Mouse (Mus musculus): ENCODE data around the gene Tnfrsf13b.
A peak's percentile ranks its signal among the peaks of the same experiment; 100 is the strongest.

Tnfrsf13b gene

GRCm38 (mm10) chr11:61126606-61127355, at the start of gene Tnfrsf13b:
Gene Tnfrsf13b, plus strand, starts transcription at chr11:61126755.
- no peak for DNase-seq (ENCODE audit: low spot score in 2 of 2)

DNA sequence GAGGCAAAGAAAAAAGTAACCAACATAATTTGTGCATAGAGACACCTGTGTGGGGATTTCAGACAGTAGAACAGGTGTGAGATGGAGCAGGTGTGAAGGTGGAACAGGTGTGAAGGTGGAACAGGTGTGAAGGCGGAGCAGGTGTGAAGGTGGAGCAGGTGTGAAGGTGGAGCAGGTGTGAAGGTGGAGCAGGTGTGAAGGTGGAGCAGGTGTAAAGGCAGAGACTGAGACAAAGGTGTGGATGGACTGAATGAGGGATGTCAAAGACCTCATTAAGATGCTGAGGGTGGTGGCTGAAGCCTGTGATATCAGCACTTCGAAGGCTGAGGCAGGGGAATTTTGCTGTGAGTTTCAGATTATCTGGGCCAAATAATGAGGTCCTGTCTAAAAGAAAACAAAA, 44.9 kb upstream of the Tnfrsf13b start:
- no peak for DNase-seq (ENCODE audit: low spot score in 2 of 2)

DNA sequence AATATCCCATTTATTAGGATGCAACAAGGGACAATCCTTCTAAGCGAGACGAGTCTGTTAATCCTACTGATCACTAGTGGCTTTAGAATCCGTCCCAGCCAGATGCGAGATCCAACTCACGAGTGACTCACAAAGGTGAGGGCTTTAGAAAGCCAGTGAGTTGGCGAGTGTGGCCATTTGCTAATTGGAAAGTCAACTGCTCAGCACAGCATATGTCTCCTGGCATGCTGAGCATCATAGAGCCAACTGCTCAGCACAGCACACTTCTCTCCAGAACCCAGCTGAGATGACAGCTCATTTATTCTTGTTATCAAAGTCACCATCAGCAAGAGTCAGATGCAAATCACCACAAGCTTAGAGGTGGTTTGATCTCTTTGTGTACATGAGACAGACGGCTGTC, 36.4 kb upstream of the Tnfrsf13b start:
- DNase-seq (ENCODE audit: low spot score in 2 of 2): no peak

GRCm38 (mm10) chr11:61091192-61091591, 35.4 kb upstream of the Tnfrsf13b start:
- DNase-seq (ENCODE audit: low spot score in 2 of 2): no peak

GRCm38 (mm10) chr11:61091642-61092262, 34.8 kb upstream of the Tnfrsf13b start:
- peak in 1 of 2 experiments; percentile 44 for DNase-seq (ENCODE audit: low spot score in 2 of 2)

DNA sequence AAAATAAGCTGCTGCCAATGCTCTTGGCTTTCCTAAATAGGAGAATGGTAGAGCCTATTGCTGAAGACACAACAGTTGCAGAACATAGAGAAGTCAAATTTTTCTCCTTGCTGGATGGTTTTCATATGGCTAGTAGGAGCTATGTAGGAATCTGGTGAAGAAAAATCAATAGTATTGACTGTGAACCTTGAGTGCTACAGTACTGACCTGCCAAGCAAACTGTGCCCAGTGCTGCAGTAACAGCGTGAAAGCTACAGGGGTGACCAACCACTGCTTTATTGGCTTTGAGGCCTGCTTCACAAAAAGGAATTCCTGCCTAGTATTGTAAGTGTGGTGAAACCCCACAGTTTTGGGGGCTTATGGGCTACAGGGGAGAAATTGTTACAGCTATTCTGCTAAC, 28.5 kb upstream of the Tnfrsf13b start:
- no peak for DNase-seq (ENCODE audit: low spot score in 2 of 2)

DNA sequence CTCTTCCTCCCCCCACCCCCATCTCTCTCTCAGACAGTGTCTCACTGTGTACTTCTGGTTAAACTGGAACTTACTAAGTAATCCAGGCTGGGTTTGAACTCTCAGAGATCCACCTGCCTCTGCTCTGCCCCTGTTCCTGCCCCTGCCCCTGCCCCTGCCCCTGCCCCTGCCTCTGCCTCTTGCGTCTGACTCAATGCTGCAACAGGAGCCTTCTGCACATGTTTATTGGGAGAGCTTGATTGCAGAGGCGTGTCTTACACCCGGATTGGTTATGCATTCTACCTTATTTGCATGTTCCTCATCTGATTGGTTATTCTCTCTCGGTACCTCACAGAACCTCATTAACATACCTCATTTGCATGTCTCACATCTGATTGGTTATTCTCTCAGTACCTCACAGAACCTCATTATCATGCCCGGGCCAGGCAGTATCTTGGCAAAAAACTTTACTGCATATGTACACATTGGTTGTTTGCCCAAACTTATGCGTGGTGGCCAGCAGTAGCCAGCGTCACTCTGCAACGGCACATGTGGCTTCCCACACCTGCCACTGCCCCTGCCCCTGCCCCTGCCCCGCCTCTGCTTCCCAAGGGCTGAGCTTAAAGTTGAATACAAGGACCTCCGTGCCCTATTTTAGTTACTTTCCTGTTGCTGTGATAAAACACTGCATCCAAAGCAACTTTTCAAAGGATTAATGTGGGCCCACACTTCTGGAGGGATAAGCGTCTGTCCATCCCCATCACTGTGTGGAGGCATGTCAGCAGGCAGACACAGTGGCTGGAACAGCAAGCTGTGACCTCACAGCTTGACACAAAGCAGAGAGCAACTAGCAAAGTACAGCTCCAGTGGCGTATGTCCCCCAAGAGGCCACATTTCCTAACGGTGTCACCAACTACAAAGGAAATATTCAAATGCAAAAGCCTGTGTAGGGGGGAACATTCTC, 23.9 kb upstream of the Tnfrsf13b start:
- no peak for DNase-seq (ENCODE audit: low spot score in 2 of 2)

GRCm38 (mm10) chr11:61104241-61104901, 22.2 kb upstream of the Tnfrsf13b start:
- peak; percentile 63 to 82 for DNase-seq (ENCODE audit: low spot score in 2 of 2)

GRCm38 (mm10) chr11:61108911-61109361, 17.6 kb upstream of the Tnfrsf13b start:
- DNase-seq (ENCODE audit: low spot score in 2 of 2): peak; percentile 18 to 31

- no peak for DNase-seq (ENCODE audit: low spot score in 2 of 2)
Measured at GRCm38 (mm10) chr11:61109707-61110106, 16.8 kb upstream of the Tnfrsf13b start.

GRCm38 (mm10) chr11:61110113-61110512, 16.4 kb upstream of the Tnfrsf13b start:
- no peak for DNase-seq (ENCODE audit: low spot score in 2 of 2)

GRCm38 (mm10) chr11:61110928-61111327, 15.6 kb upstream of the Tnfrsf13b start:
- DNase-seq (ENCODE audit: low spot score in 2 of 2): no peak

- DNase-seq (ENCODE audit: low spot score in 2 of 2): no peak
Measured at GRCm38 (mm10) chr11:61111472-61111871, 15.1 kb upstream of the Tnfrsf13b start.

- DNase-seq (ENCODE audit: low spot score in 2 of 2): peak in 1 of 2 experiments; percentile 22
Measured at GRCm38 (mm10) chr11:61112323-61112995, 14.1 kb upstream of the Tnfrsf13b start.

DNA sequence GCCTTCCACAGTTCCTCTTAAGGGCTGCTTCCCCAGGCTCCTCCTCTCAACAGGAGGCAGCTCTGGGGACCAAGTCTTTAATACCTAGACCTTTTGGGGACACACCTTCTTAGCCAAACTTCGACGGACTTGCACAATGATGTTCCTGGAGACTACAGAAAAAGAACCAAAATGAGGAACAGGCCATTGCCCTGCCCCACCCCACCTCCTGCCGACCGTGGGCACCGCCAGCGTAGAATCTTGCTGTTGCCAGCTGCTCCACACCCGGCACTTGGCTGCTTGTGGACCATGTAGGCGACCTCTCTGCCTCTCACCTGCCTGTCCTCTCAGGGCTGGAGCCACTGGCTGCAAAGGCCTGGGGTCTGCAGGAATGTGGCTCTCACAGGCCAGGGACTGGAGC, 10.3 kb upstream of the Tnfrsf13b start:
- peak in 1 of 2 experiments; percentile 35 for DNase-seq (ENCODE audit: low spot score in 2 of 2)

- no peak for DNase-seq (ENCODE audit: low spot score in 2 of 2)
Measured at GRCm38 (mm10) chr11:61119996-61120583, 6.5 kb upstream of the Tnfrsf13b start.

DNA sequence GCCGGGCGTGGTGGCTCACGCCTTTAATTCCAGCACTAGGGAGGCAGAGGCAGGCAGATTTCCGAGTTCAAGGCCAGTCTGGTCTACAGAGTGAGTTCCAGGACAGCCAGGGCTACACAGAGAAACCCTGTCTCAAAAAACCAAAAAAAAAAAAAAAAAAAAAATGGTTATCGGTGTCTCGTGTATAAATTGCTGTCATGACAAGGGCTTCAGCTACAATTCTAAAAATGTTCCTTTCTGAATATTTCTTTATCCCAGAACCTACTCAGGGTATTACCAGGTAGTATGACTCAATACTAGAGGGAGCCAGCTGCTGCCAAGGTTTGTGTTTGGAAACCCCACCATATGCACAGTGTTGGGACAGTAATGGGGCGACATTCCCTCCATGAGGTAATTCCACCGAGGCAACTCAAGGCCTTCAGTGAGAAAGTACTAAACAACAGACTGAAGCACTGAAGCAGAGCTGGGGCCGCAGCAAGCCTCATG, 4.2 kb upstream of the Tnfrsf13b start:
- no peak for DNase-seq (ENCODE audit: low spot score in 2 of 2)

DNA sequence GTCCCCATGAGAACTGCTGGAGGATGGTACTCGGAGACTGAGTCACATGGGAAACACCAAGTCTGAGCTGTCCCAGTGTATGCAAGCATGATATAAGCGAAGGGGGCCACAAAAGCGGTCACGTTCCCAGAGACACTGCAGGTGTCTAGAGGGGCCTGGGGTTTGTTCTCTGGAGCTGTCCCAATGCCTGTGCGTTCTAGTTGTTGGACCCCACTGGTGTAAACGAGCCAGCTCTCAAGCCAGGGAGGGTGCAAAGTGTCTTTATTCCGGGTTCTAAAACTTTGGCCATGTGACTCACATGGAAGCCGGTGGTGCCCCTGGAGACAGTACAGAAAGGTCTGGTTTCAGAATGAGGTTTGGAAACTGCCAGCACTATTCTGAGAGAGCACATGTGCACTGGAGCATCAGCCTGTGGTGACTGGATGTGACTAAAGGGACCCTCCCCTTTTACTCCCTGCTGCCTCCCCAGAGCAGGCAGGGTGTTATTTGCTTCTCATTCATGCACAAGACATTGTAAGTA, 3.7 kb upstream of the Tnfrsf13b start:
- no peak for DNase-seq (ENCODE audit: low spot score in 2 of 2)

- no peak for DNase-seq (ENCODE audit: low spot score in 2 of 2)
Measured at GRCm38 (mm10) chr11:61123886-61124285, 2.7 kb upstream of the Tnfrsf13b start.

DNA sequence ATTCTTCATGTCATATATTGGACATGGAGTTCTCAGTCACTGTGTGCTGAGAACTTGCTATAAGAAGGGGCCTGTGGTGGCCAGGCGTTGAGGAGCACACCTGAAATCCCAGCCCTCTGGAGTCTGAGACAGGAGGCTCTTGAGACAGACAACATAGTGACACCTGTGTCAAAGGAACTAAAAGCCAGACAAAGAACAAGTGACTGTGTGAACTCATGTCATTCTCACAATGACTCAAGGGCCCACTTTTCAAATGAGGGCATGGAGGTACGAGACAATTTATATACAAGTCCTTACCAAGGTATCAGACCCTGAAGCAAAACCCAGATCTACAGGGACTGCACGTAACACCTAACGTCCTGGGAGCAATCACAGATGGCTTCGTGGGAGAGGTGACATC, 585 bp upstream of the Tnfrsf13b start:
- DNase-seq (ENCODE audit: low spot score in 2 of 2): no peak
